Mouse (Mus musculus) ES-Bruce4 (cell line): ENCODE measurements at regions not wholly inside any gene's neighbourhood (a gene's known extent, or its start where the extent isn't known, plus 50 kb on each side); places are given as distances from the start of the nearest gene placed in this dataset.

ENCODE experiments used
- H3K27ac ChIP-seq: 2 replicates; pipeline ENCODE4 v1.5.1; 2012; ENCODE audit warnings: low read length, inconsistent platforms; ENCODE audit not compliant: insufficient read depth
- H3K27me3 ChIP-seq: 2 replicates; pipeline ENCODE4 v1.6.1; 2012; ENCODE audit warnings: mild to moderate bottlenecking, low read length, inconsistent platforms; ENCODE audit not compliant: control insufficient read depth, poor library complexity, insufficient read depth, severe bottlenecking
- H3K36me3 ChIP-seq: 2 replicates; pipeline ENCODE4 v1.6.1; 2012; ENCODE audit warnings: inconsistent platforms, mild to moderate bottlenecking, low read length, moderate library complexity; ENCODE audit not compliant: control insufficient read depth, poor library complexity, insufficient read depth, severe bottlenecking
- H3K4me1 ChIP-seq: one replicate; pipeline ENCODE4 v1.8.1; 2011; ENCODE audit warnings: low read length; ENCODE audit not compliant: control insufficient read depth, insufficient read depth
- H3K4me3 ChIP-seq: 2 replicates; pipeline ENCODE4 v1.5.1; 2011; ENCODE audit warnings: low read depth, mild to moderate bottlenecking, low read length
- H3K9ac ChIP-seq: 2 replicates; pipeline ENCODE4 v1.6.1; 2012; ENCODE audit warnings: low read depth, mild to moderate bottlenecking, inconsistent platforms; ENCODE audit not compliant: poor library complexity, severe bottlenecking
- H3K9me3 ChIP-seq: replicated peaks from 2 replicates; pipeline ENCODE4 v1.6.1; 2012; ENCODE audit warnings: mild to moderate bottlenecking, low read length, inconsistent platforms; ENCODE audit not compliant: control insufficient read depth, poor library complexity, insufficient read depth, severe bottlenecking
- CTCF ChIP-seq: IDR thresholded peaks from one replicate; pipeline ENCODE4 v1.8.1; 2011; ENCODE audit warnings: low read depth, low read length
- EP300 ChIP-seq: IDR thresholded peaks from 2 replicates; pipeline ENCODE4 v1.6.1; 2011; ENCODE audit warnings: low read depth, low read length; ENCODE audit not compliant: insufficient read depth
- POLR2A ChIP-seq: IDR thresholded peaks from one replicate; pipeline ENCODE4 v1.8.1; 2011; ENCODE audit warnings: low read length; ENCODE audit not compliant: insufficient read depth

DNA sequence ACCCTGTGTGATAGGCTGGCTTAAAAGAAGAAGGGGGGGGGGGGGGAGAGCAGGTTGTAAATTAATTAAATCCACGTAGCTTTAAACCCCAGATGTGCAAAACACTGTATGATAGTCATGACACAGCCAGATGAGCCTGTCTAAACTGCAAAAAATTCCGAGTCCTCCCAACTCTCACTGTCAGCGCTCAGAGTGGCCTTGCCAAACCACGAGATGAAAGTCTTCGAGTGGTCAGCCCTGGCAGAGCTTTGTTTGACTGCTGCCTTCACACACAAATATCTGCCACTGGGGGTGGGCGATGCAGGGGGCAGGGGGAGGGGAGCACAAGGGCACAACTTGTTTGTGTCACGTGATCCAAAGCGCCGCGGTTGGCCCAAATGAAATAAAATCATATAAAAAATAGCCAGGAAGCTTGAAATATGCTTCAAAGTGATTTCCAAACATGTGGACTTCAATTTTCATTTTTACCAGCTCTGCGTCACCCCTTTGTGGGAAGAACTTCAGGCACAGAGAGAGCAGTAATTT lies 396.5 kb upstream of the Jarid2 start:
- Histone ChIP-seq H3K4me3 (no peak overlapping the region), H3K9me3 (peaks cover 12% of the 10 kb centered on the region), H3K27ac (no peak overlapping the region), H3K4me1 (no peaks in the 10 kb centered on the region), H3K36me3 (no peaks in the 10 kb centered on the region), H3K27me3 (no peaks in the 10 kb centered on the region), H3K9ac (no peak overlapping the region)
- no peak for TF ChIP-seq CTCF
- no peak for TF ChIP-seq POLR2A
- TF ChIP-seq EP300, result no peak

DNA sequence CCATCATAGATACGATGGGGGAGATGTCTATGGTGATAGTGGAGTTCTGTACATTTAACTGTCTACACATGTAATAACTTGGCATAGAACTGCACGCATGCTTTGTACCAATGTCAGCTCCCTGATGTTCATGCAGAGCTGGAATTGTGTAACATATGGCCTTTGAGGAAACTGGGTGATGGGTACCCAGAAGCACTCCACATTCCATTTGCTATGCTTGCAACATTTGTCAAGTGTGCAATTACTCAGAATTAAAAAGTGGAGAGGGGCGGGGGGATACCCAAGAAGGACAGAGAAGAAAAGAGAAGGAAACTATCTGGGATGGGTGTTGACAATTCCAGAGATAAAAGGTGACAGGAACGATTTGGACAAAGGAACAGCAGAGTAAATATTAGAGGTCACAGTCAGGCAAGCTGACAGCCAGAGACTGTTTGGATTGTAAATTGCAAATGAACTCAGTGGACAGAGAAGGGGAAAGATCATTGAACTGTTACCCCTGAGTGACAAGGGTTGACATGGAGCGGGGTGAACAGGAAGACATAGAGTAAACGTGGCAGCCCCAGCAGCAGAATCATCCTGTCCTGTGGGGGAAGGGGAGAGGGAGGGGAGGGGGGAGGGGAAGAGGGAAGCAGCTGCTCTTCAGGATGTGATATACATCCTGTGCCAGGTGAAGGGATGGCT lies 390.1 kb upstream of the Jarid2 start:
- TF ChIP-seq POLR2A, result no peak
- no peak for TF ChIP-seq CTCF
- Histone ChIP-seq H3K36me3 (no peaks in the 10 kb centered on the region), H3K4me3 (no peak overlapping the region), H3K27ac (no peak overlapping the region), H3K27me3 (no peaks in the 10 kb centered on the region), H3K9me3 (peaks cover 12% of the 10 kb centered on the region), H3K9ac (no peak overlapping the region), H3K4me1 (peaks cover 2% of the 10 kb centered on the region)

DNA sequence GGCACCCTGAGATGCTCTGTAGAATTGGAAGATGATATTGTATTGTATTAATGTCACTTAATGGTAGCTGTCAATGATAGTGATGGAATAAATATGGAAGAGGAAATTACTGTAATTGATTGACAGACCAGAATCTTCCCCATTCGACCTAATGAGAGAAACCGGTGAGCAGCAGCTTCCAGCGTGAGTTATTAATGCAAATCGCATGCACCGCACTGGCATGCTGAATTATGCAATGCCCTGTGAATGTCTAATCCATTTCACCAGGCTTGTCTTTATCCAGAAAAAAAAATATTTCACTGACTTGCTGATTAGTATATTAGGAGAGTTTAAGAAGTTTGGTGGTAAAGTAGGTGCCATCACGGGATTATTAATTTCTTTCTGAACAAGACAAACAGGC lies 384.2 kb upstream of the Jarid2 start:
- H3K27ac ChIP-seq, result no peak overlapping the region
- peaks cover 4% of the 10 kb centered on the region; the same call in 1 of the 2 replicates for H3K9me3 ChIP-seq
- no peak overlapping the region for H3K9ac ChIP-seq
- H3K4me3 ChIP-seq, result no peak overlapping the region
- TF ChIP-seq POLR2A (no peak), EP300 (no peak), CTCF (no peak)
- H3K36me3 ChIP-seq, result no peaks in the 10 kb centered on the region
- H3K27me3 ChIP-seq, result no peaks in the 10 kb centered on the region
- peaks cover 2% of the 10 kb centered on the region for H3K4me1 ChIP-seq

DNA sequence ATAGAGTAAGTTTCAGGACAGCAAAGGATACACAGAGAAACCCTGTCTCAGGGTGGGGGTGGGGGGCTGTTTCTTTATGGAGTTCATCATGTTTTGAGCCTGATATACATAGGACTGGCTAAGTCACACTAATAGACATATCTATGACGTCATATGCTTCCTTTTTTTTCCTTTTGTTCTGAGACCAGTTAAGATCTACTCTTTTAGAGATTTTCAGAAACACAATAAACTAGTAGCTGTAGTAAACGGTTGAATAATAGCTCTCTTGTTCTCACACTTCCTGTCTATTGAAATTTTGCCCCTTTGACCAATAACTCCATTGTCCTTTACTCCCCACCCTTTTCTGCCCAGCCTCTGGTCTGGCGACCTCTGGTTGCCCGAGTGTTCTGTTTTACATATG lies 382.6 kb upstream of the Jarid2 start:
- Histone ChIP-seq H3K4me1 (no peaks in the 10 kb centered on the region), H3K4me3 (no peak overlapping the region), H3K36me3 (no peaks in the 10 kb centered on the region), H3K9me3 (peaks cover 8% of the 10 kb centered on the region), H3K9ac (no peak overlapping the region), H3K27me3 (no peaks in the 10 kb centered on the region), H3K27ac (no peak overlapping the region)
- TF ChIP-seq EP300, result no peak
- no peak for TF ChIP-seq POLR2A
- TF ChIP-seq CTCF, result no peak

DNA sequence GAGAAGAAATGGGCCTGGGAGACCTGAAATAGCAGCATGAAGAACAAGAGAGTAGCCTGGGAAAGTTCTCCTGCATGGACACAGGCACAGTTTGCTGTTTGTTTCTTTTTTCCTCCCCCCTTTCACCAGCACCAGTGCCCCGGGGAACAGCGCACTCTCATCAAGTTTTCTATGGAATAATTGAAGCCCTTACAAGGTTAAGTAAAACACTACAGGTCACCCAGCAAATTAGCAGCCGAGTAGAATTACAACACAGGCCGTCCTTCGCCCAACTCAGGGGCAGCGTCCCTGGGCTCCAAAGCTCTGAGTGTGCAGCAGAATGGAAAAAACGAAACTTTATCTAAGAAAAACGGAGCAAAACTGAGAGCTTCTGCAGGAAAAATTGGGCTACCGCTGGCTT lies 381.6 kb upstream of the Jarid2 start:
- H3K27ac ChIP-seq, result no peak overlapping the region
- peaks cover 8% of the 10 kb centered on the region for H3K9me3 ChIP-seq
- no peaks in the 10 kb centered on the region for H3K36me3 ChIP-seq
- no peaks in the 10 kb centered on the region for H3K4me1 ChIP-seq
- TF ChIP-seq EP300 (no peak), POLR2A (no peak)
- no peak overlapping the region for H3K4me3 ChIP-seq
- H3K27me3 ChIP-seq, result no peaks in the 10 kb centered on the region
- no peak overlapping the region for H3K9ac ChIP-seq

DNA sequence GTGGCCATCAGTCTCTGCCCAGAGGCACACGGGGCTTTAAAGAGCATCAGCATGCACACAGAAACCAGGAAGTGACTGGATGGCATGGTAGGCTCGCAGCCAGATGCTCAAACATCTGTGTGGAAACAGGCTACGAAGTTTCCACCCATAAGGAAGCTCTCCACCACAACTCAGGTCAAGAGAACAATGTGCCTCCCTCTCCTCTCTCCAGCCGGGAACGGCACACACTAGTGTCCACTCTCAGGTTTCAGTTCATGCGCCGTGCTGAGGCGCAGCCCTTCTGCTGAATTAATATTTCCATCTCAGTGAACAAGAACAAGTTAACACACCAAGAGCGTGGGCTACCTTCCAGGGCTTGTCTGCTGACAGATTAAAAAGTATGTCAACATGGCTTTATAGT lies 375.4 kb upstream of the Jarid2 start:
- peaks cover 2% of the 10 kb centered on the region for H3K4me1 ChIP-seq
- H3K27me3 ChIP-seq, result no peaks in the 10 kb centered on the region
- no peak overlapping the region for H3K27ac ChIP-seq
- H3K9ac ChIP-seq, result no peak overlapping the region
- H3K36me3 ChIP-seq, result no peaks in the 10 kb centered on the region
- TF ChIP-seq POLR2A, result no peak
- no peak for TF ChIP-seq EP300
- no peak for TF ChIP-seq CTCF
- peaks cover 8% of the 10 kb centered on the region for H3K9me3 ChIP-seq
- no peak overlapping the region for H3K4me3 ChIP-seq
